Mouse (Mus musculus) heart, postnatal 36 days (tissue): ENCODE results near the gene Hyal2. TPM values are rescaled to one million over a fixed set of nuclear protein-coding genes. Genes with fewer than 3 reads are reported as not detected.

Experiments used
- DNase-seq, 2 experiments: peaks; one replicate each; pipeline ENCODE4 v3.0.0; 2021 to 2022
- intact Hi-C: fragments of 180-260 bp; cut with DNase I; formaldehyde crosslinking; loops from one replicate; pipeline ENCODE4 v1.15.1; 2025
- total RNA-seq, 2 experiments: library from RNA; stranded (reverse); gene quantifications; 2 replicates each; pipeline ENCODE4 v1.2.3; 2021

Hyal2 gene
- 10 to 100 TPM; 36.4 to 39.0 TPM for total RNA-seq

GRCm38 (mm10) chr9:107567702-107568319 lies at the start of gene Hyal2:
Hyal2 (plus strand) TSS chr9:107567945.
- DNase-seq = peak in 1 of 2 experiments; percentile 53
- intact Hi-C loops = loop anchor here (5.0 kb wide), 1 partner anchor 64 kb away; no protein-coding TSS in a partner anchor

DNA sequence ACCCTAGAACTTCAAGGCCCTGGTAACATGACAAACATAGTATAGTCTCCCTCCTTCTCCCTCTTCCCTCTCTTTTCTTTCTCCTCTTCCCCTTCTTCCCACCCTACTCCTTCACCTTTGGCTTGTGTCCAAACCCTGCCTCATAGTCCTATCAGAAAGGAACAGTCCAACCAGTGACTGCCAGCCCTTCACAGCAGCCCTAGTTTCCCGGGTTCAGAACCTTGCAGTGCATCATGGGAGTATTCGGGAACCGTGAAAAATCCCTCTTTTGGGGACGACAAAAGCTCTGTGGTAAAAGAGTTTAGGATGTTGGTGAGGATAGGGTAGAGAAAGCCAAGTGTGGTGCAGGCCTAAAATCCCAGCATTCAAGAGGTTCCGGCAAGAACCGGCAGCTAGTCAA lies 47.4 kb upstream of the Hyal2 start:
- intact Hi-C loops = no loop called here
- no peak for DNase-seq

DNA sequence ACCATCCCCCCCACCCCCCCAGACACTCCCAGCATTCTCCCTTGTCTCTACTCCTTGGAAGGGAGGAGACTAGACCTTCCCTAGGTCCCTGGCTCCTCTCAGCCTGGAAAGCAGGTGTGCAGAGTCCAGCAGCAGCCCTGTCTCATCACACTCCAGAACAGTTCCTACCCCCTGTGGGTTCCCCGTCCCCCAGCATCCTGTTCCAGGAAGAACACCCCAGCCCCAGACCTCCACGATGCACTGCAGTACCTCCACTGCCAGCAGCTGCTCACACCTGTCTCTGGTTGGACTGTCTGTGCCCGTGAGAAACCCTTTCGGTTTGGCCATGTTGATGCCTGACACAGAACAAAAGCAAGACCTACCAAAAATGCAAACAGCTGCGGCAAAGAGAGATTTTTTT lies 46.6 kb upstream of the Hyal2 start:
- DNase-seq = no peak
- intact Hi-C loops = no loop called here

- intact Hi-C loops = no loop called here
- DNase-seq = no peak
Observed at GRCm38 (mm10) chr9:107521711-107522399, 45.9 kb upstream of the Hyal2 start.

DNA sequence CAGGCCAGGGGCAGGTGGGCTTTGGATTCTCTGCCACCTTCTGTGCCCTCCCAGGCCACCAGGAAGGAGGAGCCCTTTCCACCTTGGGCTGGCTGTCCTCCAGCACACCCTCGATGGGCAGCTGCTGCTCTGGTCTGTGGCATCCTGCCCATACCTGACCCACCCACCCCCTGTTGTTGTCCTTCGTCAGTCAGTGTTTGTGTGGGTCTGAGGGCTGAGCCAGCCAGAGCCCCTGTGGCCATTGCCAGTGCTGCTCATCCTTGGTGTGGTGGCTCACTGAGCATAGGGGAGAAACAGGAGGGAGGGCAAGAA lies 45.4 kb upstream of the Hyal2 start:
- intact Hi-C loops = no loop called here
- DNase-seq = no peak

GRCm38 (mm10) chr9:107526198-107527026 lies 41.3 kb upstream of the Hyal2 start:
- DNase-seq = peak; percentile 54 to 63
- intact Hi-C loops = no loop called here

DNA sequence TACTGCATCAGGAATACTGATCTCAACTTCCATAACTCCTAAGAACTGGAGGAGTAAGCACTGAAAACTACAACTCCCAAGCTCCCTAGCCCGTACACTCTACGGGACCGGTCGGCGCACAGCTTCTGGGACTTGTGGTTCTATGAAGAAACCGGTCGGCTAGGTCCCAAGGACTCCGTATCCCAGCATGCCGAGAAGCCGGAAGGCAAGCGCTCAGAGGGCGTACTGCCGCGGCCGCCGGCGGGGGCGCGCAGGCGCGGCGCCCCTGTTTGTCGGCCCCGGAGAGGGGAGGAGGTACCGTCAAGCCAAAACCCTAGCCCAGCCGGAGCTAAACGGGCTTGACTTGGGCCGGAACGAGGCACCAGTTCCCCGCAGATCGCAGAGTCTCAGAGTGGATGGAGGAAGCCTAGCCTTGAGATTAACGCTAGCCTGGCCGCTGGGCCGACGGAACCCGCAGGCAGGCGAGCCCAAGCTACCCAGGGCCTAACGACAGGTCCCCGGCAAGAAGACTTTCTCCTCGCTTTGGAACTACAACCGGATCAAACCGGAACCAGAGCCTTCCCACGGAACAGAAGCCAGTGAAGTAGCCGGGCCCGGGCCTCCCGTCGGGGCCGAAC lies 33.8 kb upstream of the Hyal2 start, which contains the start of gene Tmem115:
Gene Tmem115 (plus strand): TSS at position 155 of the 617 bp plus-strand sequence.
- intact Hi-C loops = loop anchor here (10.0 kb wide), 1 partner anchor 639 kb away; the partner anchor contains the start of gene Manf
- DNase-seq = peak; percentile 85 to 89

GRCm38 (mm10) chr9:107534408-107535202 lies 33.1 kb upstream of the Hyal2 start:
- intact Hi-C loops = loop anchor here (10.0 kb wide), 1 partner anchor 640 kb away; the partner anchor contains the start of gene Manf

DNA sequence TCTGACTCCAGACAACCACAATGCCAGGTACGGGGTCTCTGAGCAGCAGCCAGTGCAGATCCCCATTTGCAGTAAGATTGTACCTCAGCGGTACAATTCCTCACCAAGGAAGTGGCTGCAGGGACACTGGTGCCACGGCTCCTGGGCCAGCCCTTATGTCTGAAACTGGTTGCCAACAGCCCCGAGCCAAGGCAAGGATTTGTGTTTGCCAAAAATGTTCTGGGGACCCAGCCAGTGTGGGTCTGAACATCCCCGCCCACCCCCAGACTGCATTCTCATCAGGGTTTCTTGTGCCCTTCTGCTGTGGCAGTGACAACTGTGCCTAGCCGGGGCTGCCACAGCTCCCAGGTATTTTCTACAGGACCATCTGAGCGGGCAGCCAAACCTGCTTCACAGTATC lies 29.5 kb upstream of the Hyal2 start:
- no peak for DNase-seq
- intact Hi-C loops = loop anchor here (10.0 kb wide), 1 partner anchor 643 kb away; the partner anchor contains the start of gene Manf

More at GRCm38 (mm10) chr9:107534408-107535202, 33.1 kb upstream of the Hyal2 start:
- DNase-seq = peak in 1 of 2 experiments; percentile 28

GRCm38 (mm10) chr9:107538711-107539110 lies 29.0 kb upstream of the Hyal2 start:
- intact Hi-C loops = loop anchor here (10.0 kb wide), 1 partner anchor 644 kb away; the partner anchor contains the start of gene Manf
- no peak for DNase-seq

GRCm38 (mm10) chr9:107539940-107540339 lies 27.8 kb upstream of the Hyal2 start:
- intact Hi-C loops = loop anchor here (10.0 kb wide), 1 partner anchor 645 kb away; the partner anchor contains the start of gene Manf
- no peak for DNase-seq

- intact Hi-C loops = no loop called here
- no peak for DNase-seq
Observed at GRCm38 (mm10) chr9:107540420-107540819, 27.3 kb upstream of the Hyal2 start.

DNA sequence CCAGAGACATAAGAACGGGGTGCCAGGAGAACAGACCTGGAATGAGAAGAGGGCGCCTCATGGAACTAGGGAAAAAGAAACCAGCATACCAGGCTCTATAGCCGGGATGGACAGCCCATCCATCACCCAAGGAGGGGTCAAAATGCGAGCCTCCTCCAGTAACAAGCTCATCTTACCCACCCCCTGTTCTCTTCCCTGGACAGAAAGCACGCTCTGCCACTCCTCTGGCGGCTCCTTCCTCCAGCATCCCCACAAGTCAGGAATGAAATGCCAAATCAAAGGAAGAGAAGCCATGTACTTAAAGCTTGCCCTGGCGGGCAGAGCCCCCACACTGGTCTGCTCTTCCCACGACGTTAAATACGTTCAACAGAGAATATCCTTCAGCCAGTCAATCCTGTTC lies 26.7 kb upstream of the Hyal2 start:
- intact Hi-C loops = no loop called here
- DNase-seq = no peak

DNA sequence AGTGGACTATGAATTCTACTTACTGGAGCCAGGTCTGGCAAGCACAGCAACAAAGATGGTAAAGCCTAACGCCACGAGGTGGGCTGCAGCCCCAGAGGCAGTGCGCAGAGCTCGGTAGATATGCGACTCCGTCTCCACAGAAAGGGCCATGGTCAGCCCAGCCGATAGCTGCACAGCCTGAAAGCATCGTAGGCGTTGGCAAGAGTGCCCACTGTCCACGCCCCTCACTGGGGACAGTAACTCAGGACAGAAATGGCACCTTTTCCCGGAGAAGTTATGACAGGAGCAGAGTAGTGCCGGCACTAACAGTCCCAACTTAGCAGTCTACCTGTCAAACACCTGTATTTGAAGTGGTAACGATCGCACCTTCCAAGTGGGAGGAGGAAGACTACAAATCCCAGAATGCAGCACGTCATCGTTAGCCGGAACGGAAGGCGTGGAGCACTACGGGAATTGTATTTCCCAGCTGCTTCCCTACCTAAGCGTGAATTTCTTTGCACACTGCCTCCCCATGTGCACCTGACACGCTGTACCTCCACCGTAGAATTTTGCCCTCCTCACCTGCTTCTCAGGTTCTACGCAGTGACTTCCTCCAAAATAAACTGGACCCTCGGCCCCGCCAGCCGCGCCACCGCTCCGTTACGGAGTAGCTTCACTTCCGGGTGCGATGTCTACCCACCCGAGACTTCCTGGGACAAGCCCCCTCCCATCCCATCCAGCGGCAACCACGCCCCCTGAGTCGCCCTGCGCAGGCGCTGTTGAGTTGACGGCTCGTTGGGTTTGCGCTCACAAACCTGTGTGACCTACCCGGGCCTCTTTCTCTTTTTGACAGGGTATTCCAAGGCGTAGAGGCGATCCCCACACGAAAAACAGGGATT lies 26.0 kb upstream of the Hyal2 start, which contains the start of the genes Cyb561d2 and Nprl2:
Gene Cyb561d2 (minus strand): TSS at position 720 of the 878 bp plus-strand sequence.
Gene Nprl2 (plus strand): TSS at position 753 of the 878 bp plus-strand sequence.
- intact Hi-C loops = no loop called here
- DNase-seq = peak; percentile 93 to 96

DNA sequence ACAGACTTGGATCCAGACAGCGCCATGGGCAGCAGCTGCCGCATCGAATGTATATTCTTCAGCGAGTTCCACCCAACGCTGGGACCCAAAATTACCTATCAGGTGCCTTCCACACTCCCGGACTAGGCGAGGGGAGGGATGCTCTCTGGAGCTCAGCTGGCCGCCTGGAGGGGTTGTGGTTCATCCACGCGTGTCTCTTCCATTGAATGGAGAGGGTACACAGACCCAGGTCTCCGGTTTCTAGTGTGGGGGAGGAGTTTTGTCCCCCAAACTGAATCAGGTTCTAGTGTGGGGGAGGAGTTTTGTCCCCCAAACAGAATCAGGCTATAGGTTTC lies 25.4 kb upstream of the Hyal2 start:
- intact Hi-C loops = no loop called here
- no peak for DNase-seq

- no peak for DNase-seq
- intact Hi-C loops = no loop called here
Observed at GRCm38 (mm10) chr9:107542721-107543120, 25.0 kb upstream of the Hyal2 start.

GRCm38 (mm10) chr9:107543299-107543698 lies 24.4 kb upstream of the Hyal2 start:
- no peak for DNase-seq
- intact Hi-C loops = no loop called here

DNA sequence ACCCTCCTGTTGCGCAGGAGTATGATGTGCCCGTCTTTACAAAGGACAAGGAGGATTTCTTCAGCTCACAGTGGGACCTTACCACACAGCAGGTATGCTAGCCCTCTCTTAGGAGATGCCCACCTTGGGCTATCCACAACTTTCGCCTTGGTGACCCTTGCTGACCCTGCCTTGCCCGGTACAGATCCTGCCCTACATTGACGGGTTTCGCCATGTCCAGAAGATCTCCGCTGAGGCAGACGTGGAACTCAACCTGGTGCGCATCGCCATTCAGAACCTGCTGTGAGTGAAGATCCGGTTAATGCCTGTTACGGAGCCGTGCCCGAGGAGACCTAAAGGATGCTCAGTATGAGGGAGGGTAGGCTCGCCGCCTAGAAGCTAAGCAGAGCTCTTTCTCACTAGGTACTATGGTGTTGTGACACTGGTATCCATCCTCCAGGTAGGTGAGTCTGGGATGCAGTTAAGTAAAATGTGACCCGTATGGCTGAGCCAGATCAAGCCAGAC lies 23.5 kb upstream of the Hyal2 start:
- intact Hi-C loops = no loop called here
- DNase-seq = no peak
